20 mouse cellular contexts compared by ENCODE assay signal in genomic region chr11:113362617-113363016, GRCm38 (mm10).
A peak's percentile ranks its signal among the peaks of the same experiment; 100 is the strongest.
DNase-seq lines count a peak whose midpoint lies in the region; ATAC-seq lines count a peak whose summit lies in the region.
"Had no signal": no experiment of that assay in that cellular context is flagged by ENCODE, and none has a peak within 500 bp of the region (broad histone marks: within the 10 kb centered on the region; RNA-seq: fewer than 3 reads in every experiment).

No protein-coding gene starts in this region.

- ATAC-seq in CD4-positive, CD25-positive, alpha-beta regulatory T cell, adult 4 months = no peak
- ATAC-seq: inflammation-experienced regulatory T-cells, adult 6 months; liver, embryonic 12.5 days; liver, postnatal 0 days had no signal

- DNase-seq in CD4-positive, CD25-positive, alpha-beta regulatory T cell, adult 2 months (ENCODE audit: low read depth, low spot score) = peak; percentile 20
- peak; percentile 34 for DNase-seq in induced T-regulatory cell, adult 2 months (ENCODE audit: low read depth)
- DNase-seq in thymus, postnatal 0 days (ENCODE audit: low spot score) = peak; percentile 47
- DNase-seq in thymus, postnatal 4 days = peak; percentile 63
- DNase-seq in kidney, adult 11 months = no peak
- DNase-seq in right cerebral cortex, postnatal 36 days (ENCODE audit: low spot score in 2 of 2) = no peak
- no peak for DNase-seq in retina, postnatal 1 day
- DNase-seq: adrenal gland, postnatal 10 days; cerebellum, adult 11 months; cerebellum, adult 9-10 months; gastrocnemius, postnatal 14 days; kidney, adult 18-20 months; kidney, postnatal 25 days; liver, postnatal 0 days; lung, postnatal 36 days; right cerebral cortex, adult 18-20 months; right cerebral cortex, postnatal 4 days had no signal

Comparison
In these comparisons a context has a peak if more than half of its experiments do, and no peak if none do; other contexts are left out.
1. DNase-seq: peak in CD4-positive, CD25-positive, alpha-beta regulatory T cell, adult 2 months (single experiment), induced T-regulatory cell, adult 2 months (single experiment), thymus, postnatal 0 days (single experiment) and thymus, postnatal 4 days (single experiment); none in kidney, adult 11 months (single experiment), right cerebral cortex, postnatal 36 days (0 of 2) and retina, postnatal 1 day (single experiment).